45 mouse cellular contexts compared by ENCODE assay signal in the genomic region with DNA sequence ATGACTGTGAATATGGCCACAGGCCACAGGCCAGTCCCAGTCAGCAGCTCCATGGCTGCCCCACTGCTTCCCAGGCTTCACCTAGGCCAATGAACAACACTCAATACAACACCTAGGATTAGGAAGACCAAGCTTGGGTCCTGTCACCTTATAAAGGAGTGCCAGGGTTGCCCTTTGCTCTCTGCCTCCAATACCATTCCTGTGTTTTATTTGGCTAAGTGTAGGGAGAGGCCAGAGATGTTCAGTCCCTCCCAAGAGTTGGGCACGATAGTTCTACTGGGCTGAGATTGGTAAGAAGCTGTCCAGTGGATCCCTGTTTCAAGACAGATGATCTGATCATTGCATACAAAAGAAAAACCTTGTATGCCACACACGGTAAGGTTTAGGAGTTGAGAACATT. TPM values are rescaled to one million over a fixed set of nuclear protein-coding genes. Genes with fewer than 3 reads are reported as not detected.
"Had no signal": no experiment of that assay in that cellular context is flagged by ENCODE, and none has a peak within 500 bp of the region (broad histone marks: within the 10 kb centered on the region; RNA-seq: fewer than 3 reads in every experiment).

No protein-coding gene starts in this region.

- H3K4me2 ChIP-seq: limb, embryonic 12.5 days; limb, embryonic 13.5 days; limb, embryonic 15.5 days; liver, embryonic 11.5 days; liver, embryonic 13.5 days; liver, embryonic 15.5 days; lung, embryonic 14.5 days; lung, embryonic 15.5 days; midbrain, embryonic 11.5 days; midbrain, embryonic 12.5 days; midbrain, embryonic 13.5 days; midbrain, embryonic 15.5 days; neural tube, embryonic 12.5 days; neural tube, embryonic 13.5 days had no signal

- H3K27ac ChIP-seq: left cerebral cortex, adult 2 months; limb, embryonic 12.5 days; limb, embryonic 13.5 days; limb, embryonic 15.5 days; liver, embryonic 13.5 days; liver, embryonic 14.5 days; liver, embryonic 15.5 days; lung, embryonic 15.5 days; macrophage; midbrain, embryonic 10.5 days; midbrain, embryonic 12.5 days; midbrain, embryonic 13.5 days; midbrain, embryonic 15.5 days; neural tube, embryonic 12.5 days; neural tube, embryonic 13.5 days had no signal

- H3K9me3 ChIP-seq: limb, embryonic 12.5 days; limb, embryonic 13.5 days; limb, embryonic 15.5 days; liver, embryonic 13.5 days; liver, embryonic 15.5 days; lung, embryonic 15.5 days; megakaryocyte, embryonic 14.5 days; midbrain, embryonic 10.5 days; midbrain, embryonic 12.5 days; midbrain, embryonic 13.5 days; midbrain, embryonic 15.5 days; neural tube, embryonic 12.5 days; neural tube, embryonic 13.5 days had no signal

- H3K4me3 ChIP-seq: left cerebral cortex, adult 2 months; limb, embryonic 12.5 days; limb, embryonic 13.5 days; limb, embryonic 15.5 days; liver, embryonic 13.5 days; liver, embryonic 15.5 days; lung, embryonic 15.5 days; megakaryocyte, embryonic 14.5 days; midbrain, embryonic 10.5 days; midbrain, embryonic 12.5 days; midbrain, embryonic 13.5 days; midbrain, embryonic 15.5 days; myocyte; neural tube, embryonic 12.5 days; neural tube, embryonic 13.5 days had no signal

- H3K9ac ChIP-seq: limb, embryonic 12.5 days; limb, embryonic 13.5 days; limb, embryonic 15.5 days; liver, embryonic 13.5 days; liver, embryonic 14.5 days; liver, embryonic 15.5 days; lung, embryonic 14.5 days; lung, embryonic 15.5 days; midbrain, embryonic 12.5 days; midbrain, embryonic 13.5 days; midbrain, embryonic 15.5 days; neural tube, embryonic 12.5 days; neural tube, embryonic 13.5 days had no signal

- ATAC-seq: lung, postnatal 0 days; midbrain, embryonic 13.5 days; midbrain, embryonic 15.5 days; midbrain, embryonic 16.5 days had no signal

- DNase-seq: left cerebral cortex, postnatal 4 days; liver, embryonic 13.5 days; lung, adult 18-20 months; lung, adult 2 months; lung, embryonic 14.5 days; lung, postnatal 10 days; lung, postnatal 14 days; lung, postnatal 36 days; lung, postnatal 4 days; midbrain, embryonic 14.5 days had no signal

- H3K36me3 ChIP-seq: limb, embryonic 12.5 days; limb, embryonic 13.5 days; limb, embryonic 15.5 days; liver, embryonic 13.5 days; liver, embryonic 15.5 days; lung, embryonic 15.5 days; midbrain, embryonic 10.5 days; midbrain, embryonic 12.5 days; midbrain, embryonic 13.5 days; midbrain, embryonic 15.5 days; neural tube, embryonic 12.5 days; neural tube, embryonic 13.5 days had no signal

- H3K4me1 ChIP-seq: limb, embryonic 12.5 days; limb, embryonic 13.5 days; limb, embryonic 15.5 days; lung, embryonic 15.5 days; megakaryocyte, embryonic 14.5 days; midbrain, embryonic 12.5 days; midbrain, embryonic 15.5 days; neural tube, embryonic 12.5 days; neural tube, embryonic 13.5 days had no signal

- H3K27me3 ChIP-seq: limb, embryonic 12.5 days; limb, embryonic 13.5 days; limb, embryonic 15.5 days; liver, embryonic 13.5 days; liver, embryonic 15.5 days; lung, embryonic 15.5 days; megakaryocyte, embryonic 14.5 days; midbrain, embryonic 12.5 days; midbrain, embryonic 13.5 days; midbrain, embryonic 15.5 days; neural tube, embryonic 12.5 days; neural tube, embryonic 13.5 days had no signal

RNA-seq across cellular contexts. Expression of gene Cyp2d34, which starts 21.2 kb away (rescaled TPM):
- total RNA-seq: left cerebral cortex, adult 18-20 months; left cerebral cortex, adult 2 months; left cerebral cortex, adult 8-10 months; left cerebral cortex, postnatal 10 days; left cerebral cortex, postnatal 14 days; left cerebral cortex, postnatal 25 days; left cerebral cortex, postnatal 36 days; left cerebral cortex, postnatal 4 days; megakaryocyte progenitor cell, adult 5-6 weeks; megakaryocyte, adult 5-6 weeks; megakaryocyte-erythroid progenitor cell, adult 5-6 weeks; midbrain, postnatal 0 days; monocyte, adult 5-6 weeks had no signal
- polyA plus RNA-seq: limb, embryonic 12.5 days; limb, embryonic 13.5 days; limb, embryonic 14.5 days; limb, embryonic 15.5 days; liver, embryonic 11.5 days; liver, embryonic 13.5 days; liver, embryonic 14.5 days; liver, embryonic 15.5 days; liver, embryonic 16.5 days; lung, adult 2 months; lung, embryonic 14.5 days; lung, embryonic 15.5 days; lung, embryonic 16.5 days; lung, postnatal 0 days; macrophage; midbrain, embryonic 10.5 days; midbrain, embryonic 11.5 days; midbrain, embryonic 12.5 days; midbrain, embryonic 13.5 days; midbrain, embryonic 14.5 days; midbrain, embryonic 15.5 days; midbrain, embryonic 16.5 days; midbrain, postnatal 0 days; myocyte; neural tube, embryonic 11.5 days; neural tube, embryonic 12.5 days; neural tube, embryonic 13.5 days had no signal
